Mouse (Mus musculus): ENCODE measurements around the gene Slc35f4. TPM values are rescaled to one million over a fixed set of nuclear protein-coding genes. Genes with fewer than 3 reads are reported as not detected.

Gene Slc35f4
- polyA plus RNA-seq (2012; rRNA removed) = not detected in 2 replicates

DNA sequence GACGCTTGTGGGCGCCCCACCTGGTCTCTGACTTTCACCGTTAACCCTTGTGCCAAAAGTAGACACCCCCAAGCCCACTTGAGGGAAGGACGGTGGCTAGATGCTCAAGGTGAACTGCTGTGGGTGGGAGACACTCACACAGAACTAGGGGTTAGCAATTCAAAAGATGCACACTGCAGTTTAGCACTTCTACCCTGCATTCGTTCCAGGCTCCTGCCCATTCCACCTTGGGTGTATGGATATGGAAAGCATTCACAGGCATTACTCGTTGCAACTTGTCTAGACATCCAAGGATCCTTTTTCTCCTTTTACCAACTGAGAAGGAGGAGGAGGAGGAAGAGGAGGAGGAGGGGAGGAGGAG lies at the start of gene Slc35f4:
TSS of gene Slc35f4 (minus strand) at position 116 of the 361 bp plus-strand sequence.

All from stomach, adult 2 months (tissue).